Mouse (Mus musculus): Measurements from ENCODE around the gene Chaf1a.
"Not testable (repeated sequence)": the region's sequence is repeated elsewhere in the genome, so short reads cannot be mapped to it uniquely, and the experiment has no call there.

Chaf1a gene

DNA sequence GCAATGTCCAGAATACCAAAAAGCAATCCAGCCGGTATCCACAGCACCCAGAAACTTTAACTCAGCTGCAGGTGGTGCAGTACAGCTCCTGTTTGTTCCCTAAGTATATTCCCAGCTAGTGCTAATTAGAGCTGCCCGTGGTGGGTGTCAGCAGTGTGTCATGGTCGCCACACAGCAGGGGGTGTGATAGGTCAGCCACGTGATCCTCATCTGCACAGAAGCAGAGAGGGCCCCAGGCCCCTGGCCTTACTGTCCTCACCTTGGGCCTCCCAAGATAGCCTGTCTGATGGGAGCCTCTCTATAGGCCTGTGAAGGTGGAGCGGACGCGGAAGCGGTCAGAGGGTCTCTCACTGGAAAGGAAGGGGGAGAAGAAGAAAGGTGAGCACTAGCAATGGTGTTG is 57.9 kb downstream of the Chaf1a start:
- no peak for DNase-seq

DNA sequence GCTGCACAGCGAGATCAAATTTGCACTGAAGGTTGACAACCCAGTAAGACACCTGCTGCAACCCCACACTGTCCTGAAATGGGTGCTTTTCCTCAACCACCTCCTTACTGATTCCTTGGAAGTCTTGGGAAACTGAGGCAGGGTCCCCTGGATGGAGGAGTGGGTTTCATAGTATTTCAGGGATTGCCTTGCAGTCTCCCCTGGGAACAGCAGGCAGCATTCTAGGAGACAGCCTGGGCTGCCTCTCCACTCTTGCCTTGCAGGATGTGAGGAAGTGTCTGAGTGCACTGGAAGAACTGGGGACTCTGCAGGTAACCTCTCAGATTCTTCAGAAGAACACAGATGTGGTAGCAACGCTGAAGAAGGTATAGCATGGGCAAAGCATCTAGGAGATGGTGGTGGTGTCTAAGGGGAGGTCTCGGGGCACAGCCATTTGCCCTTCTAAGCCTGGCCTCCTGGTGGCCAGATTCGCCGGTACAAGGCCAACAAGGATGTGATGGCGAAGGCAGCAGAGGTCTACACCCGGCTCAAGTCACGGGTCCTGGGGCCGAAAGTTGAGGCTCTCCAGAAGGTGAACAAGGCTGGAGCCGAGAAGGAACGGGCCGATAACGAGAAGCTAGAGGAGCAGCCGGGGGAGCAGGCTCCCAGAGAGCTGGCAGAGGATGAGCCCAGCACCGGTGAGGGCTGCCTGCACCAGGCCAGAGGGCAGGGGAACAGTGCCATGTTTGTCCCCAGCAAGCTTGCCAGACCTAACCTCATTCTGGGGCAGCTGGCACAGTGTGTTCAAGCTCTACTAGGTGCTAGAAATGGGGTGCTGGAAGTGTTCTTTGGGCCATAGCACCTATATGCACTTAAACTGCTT is 58.7 kb downstream of the Chaf1a start:
- no peak for DNase-seq

DNA sequence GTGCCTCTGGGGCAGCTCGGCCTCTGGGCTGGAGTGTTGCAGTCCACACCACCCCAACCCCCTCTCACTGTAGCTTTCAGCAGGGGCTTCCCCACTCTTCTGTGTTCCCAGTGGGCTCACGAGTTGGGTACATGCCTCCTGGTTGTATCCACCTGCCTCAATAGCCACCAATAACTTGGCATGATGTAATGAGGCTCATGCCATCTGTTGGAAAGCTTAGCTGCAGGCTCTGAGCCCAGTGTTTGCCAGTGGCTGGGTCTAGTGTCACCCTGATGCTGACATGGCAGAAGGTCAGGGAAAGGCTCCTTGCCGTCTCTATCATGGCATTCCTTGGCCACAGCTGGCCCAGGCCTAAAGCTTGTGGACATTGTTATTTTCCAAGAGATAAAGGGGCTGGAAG is 60.6 kb downstream of the Chaf1a start:
- DNase-seq = no peak

DNA sequence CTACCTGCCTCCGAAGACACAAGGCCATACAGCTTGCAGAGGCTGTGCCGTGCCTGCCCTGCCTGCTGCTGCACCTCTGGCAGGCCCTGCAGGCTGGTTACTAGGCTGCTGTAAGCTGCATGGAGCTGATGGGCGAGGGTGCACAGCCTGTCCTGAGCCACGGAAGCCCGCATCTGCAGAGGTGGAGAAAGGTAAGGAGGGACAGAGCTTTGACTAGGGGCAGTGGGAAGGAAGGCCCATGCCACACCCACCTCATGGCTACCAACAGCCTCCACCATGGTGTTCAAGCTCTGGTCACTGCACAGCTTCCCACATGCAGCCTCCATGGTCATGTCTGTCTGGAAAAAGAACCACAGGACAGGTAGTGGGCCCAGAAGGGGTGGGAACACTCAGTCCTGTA is 61.9 kb downstream of the Chaf1a start:
- DNase-seq = no peak

DNA sequence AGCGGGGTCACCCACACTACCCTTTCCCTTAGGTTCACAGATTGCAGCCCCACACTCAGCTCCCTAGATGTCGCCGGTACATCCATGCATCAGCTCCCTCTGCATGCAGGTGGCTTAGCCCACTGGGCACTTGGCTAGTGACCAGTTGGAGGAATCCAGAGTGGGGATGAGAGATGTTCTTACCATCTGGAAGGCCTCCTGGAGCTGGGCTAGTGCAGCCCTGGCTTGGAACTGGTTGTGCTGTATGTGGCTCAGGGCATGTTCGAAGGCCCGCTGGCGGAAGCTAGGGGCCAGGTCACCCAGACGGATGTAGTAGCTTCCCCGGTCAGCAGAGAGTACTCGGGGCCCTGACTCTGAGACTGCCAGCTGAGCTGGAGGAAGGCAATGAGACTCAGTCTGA is 62.7 kb downstream of the Chaf1a start:
- no peak for DNase-seq

DNA sequence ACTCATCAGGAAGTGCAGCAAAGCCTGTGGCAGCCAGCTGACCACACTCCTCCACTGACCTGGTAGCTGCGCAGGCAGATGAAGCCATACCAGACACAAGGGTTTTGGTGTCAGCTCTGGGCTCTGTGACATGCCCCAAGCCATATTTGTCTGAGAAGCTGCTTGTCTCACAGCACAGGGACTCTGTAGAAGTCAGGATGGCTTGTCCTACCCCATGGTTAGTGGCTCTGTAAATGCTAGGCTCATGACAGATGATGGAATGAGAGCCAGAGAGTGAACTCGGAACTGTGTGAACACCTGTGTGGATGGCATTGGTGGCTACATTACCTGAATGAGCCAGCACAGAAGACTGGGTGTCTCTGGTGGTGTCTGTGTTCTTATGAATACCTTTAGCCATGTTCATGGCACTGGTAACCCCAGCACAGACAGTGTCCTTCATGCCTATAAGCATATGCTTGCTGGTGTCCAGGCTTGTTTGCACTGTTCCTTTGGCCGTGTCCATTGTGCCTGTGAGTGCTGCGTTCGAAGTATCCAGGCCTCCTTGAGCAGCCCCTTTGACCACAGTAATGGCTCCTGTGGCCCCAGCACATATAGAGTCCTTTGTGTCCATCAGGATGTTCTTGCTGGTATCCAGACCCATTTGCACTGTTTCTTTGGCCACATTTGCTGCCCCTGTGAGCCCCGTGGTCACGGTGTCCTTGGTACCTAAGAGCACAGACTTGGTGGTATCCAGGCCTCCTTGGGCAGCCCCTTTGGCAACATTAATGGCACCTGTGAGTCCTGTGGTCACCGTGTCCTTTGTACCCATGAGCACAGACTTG is 63.4 kb downstream of the Chaf1a start:
- no peak for DNase-seq

DNA sequence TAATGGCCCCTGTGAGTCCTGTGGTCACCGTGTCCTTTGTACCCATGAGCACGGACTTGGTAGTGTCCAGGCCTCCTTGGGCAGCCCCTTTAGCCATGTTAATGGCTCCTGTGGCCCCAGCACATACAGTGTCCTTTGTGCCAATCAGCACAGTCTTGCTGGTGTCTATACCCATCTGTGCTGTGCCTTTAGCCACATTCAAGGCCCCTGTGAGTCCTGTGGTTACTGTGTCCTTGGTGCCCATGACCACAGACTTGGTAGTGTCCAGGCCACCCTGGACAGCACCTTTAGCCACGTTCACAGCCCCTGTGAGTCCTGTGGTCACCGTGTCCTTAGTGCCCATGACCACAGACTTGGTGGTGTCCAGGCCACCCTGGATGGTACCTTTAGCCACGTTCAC is 64.6 kb downstream of the Chaf1a start:
- DNase-seq = not testable (repeated sequence)

DNA sequence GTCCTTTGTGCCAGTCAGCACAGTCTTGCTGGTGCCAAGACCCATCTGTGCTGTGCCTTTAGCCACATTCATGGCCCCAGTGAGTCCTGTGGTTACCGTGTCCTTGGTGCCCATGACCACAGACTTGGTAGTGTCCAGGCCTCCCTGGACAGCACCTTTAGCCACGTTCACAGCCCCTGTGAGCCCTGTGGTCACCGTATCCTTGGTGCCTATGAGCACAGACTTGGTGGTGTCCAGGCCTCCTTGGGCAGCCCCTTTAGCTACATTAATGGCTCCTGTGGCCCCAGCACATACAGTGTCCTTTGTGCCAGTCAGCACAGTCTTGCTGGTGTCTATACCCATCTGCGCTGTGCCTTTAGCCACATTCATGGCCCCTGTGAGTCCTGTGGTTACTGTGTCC is 66.2 kb downstream of the Chaf1a start:
- DNase-seq = not testable (repeated sequence)

DNA sequence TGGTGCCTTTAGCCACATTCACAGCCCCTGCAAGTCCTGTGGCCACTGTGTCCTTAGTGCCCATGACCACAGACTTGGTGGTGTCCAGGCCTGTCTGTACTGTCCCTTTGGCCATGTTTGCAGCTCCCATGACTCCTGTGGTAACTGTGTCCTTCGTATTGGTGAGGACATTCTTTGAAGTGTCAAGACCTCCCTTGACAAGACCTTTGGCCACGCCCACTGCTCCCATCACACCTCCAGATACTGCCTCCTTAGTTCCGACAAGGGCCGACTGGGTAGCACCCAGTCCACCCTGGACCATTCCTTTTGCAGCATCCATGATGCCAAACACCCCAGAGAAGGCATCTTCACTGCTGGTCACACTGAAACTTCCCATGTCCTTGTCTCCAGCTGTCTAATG is 66.7 kb downstream of the Chaf1a start:
- DNase-seq = no peak

DNA sequence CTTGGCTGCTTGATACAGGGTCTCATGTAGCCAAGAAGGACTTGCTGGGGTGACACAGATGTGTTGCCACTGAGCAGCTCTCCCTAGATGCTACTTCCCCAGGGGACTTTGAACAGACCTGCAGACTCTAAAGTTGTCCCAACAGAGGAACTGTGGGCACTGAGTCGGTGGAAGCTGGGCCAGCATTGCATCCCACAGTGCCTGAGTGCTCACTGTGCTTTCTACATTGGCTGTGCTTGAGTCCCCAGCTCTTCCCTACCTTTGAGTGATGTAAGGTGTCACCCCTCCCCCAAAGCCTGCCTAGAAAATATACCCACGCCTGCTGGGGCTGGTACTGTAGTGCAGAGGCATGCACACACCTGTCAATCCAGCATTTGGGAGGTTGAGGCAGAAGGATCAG is 67.5 kb downstream of the Chaf1a start:
- DNase-seq = no peak

DNA sequence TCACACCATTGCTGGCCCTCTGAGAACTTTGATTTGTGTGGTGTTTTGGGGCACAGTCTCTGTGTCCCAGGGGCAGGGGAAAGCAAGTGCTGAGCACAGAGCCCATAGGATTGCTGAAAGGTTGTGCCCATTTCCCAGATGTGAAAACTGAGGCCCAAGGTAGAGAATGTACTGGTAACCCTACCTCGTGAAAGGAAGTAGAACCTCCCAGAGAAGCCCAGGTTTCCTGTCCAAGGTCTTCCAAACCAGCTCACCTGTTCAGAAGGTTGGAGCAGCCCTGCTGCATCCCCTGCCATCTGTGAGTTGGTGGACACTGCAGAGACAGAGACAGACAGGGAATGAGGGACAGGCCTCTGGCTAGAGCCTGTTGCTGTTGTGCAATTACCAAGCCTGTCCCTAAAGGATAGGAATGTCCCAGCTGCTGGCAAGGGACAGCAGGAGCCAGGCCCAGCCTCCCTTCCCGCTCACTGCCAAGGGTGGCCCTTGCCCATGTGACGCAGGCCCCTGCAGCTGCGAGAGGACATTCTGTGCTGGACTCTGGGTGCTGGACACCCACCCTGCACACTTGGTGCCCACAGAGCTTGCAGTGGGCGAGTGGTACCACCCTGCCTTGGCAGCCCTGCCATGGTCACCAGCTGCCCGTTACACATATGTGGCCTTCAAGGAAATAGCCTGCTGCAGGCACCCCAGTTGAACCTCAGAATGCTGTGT is 68.2 kb downstream of the Chaf1a start:
- no peak for DNase-seq

DNA sequence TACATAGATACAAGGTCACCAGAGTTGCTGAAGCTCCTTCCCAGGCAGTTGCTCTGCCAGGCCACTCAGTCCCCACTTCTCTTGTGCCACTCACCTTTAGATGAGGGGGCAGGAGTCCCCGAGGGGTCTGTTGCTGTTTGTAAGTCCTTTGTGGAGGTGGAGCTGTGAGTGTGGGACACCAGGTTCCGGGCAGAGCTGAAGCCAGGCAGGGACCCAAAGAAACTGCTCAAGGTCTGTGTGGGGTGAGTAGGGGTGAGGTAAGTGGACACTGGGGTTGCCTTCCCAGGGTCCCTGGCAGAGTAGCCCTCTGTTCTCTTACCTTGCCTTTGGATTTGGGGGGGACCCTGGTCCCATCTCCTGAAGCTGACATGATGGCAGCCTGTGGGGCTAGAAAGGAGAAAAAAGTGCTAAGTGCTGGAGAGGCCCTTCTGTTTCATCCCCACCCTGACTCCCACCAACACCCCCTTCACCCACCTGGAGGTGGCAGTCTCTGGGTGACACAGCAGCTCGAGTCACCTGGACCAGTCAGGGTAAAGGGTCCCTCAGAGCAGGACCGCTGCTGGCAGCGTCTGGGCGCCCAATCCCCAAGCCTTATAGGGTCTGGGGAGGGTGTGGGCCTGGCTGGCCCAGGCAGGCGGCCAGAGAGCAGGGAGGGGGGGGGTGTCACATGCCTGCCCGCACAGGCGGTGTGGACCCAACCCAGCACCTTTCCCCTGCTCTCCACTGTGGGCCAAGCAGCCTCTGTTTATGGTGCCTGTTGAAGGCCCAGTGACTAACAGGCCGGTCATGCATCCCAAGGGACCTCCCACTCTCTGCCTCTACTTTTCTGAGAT is 69.2 kb downstream of the Chaf1a start, which contains the start of gene Plin4:
Gene Plin4 (minus strand): TSS at position 585 of the 833 bp plus-strand sequence.
- DNase-seq = no peak

DNA sequence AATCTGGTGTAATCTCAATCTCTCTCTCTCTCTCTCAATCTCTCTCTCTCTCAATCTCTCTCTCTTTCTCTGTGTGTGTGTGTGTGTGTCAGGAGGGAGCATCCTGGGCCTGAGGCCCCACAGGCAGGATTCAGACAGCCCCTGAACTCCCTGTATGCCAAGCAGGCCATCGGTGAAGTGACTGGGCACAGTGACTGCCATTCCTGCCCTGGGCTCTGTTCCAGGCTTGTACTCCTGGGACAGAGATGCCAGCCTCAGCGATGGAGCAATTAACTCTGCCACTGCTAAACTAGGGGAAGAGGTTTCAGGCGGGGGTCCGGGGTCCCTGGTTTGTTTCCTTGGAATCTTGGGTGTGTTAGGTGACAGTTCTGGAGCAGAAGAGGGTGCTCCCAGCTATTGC is 70.3 kb downstream of the Chaf1a start:
- DNase-seq = no peak

DNA sequence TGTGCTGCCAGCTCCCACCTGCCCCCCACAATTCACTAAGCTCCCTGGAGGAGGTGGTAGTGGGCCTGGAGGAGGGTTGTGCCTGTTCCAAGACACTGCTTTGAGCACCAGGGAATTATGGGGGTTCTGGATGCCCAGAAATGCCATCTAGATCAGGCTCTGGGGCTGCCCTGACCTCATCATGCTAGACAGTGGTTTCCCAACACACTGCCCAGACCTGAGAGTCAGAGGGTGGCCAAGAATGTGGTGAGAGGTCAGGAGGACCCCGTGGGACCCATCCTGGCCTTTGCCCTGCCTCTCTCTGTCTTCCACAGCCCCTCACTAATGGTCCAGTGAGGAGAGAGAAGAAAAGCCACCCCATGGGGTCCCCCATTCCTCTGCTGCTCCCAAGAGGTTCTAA is 70.8 kb downstream of the Chaf1a start:
- no peak for DNase-seq

DNA sequence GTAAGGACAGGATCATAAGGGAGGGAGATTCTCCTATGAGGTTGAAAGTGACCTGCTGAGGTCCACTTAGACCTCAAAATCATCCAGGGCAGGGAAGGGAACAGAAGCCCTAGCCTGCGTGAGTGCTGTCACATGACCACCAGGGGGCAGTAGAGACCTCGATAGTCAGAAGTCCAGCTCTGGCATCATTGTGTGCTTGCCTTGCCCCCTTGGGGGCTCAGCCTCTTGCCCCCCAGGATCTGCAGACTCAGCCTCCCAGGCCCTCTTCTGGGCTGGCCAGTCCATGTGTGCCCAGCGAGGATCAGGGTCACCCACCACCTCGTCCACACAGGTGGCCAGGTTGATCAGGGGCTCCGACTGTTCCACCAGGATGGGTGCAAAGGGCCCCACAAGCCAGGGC is 71.6 kb downstream of the Chaf1a start:
- peak; percentile 67 for DNase-seq

DNA sequence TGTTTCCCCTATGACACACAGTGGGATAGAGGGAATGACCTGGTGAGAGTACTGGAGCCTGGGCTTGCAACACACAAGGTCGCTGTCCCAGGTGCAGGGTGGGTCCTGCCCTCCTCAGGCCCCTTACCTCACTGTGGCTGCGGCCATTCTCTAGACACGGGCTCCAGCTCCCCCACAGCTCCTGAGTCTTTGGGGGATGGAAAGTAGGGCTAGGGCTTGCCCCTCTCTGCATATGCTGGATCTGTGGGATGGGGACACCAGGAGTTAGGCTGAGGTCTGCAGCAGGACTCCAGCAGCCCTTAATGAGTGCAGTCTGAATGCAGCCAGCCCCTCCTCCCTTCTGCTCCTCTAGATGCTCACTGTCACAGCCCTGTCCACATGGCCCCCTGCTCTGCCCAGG is 72.5 kb downstream of the Chaf1a start:
- DNase-seq = no peak

DNA sequence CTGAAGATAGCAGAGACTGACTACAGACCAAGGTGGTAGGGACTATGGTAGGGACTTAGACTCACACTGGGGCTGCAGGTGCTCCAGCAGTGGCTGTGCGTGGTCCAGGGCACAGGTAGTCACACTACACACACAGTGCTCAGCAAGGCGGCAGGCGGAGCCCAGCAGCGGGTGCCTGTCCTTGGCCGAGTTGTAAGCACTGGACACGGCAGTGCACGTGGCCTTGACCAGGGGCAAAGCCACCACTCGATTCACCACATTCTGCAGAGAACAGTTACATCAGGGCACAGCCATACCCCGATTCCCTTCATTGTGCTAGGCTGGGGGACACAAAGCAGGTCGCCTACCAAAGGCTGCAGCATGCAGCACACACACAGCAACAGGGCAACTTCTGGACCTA is 76.0 kb downstream of the Chaf1a start:
- no peak for DNase-seq

DNA sequence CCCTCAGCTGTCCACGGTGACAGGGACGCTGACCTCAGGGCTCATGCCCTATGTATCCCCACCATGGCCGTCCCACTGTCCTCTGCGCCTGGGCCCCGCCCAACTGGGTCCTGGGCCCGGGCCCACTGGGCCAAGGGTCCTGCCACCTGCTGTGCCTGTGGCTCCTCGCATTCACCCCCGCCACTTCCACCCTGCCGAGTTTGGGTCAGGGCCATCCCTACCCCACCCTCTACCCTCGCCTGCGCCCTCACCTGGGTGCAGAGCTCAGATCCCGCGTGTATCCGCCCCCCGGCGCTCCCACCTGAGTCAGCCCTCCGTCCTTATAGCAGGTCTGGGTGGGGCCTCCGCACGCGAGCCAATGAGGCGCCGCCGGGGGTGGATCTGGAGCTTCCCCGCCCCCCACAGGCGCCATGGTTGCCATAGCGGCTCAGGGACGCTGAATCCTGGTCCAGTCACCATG is 77.0 kb downstream of the Chaf1a start, which contains the start of gene Plin5:
Gene Plin5 (minus strand): TSS at position 346 of the 460 bp plus-strand sequence.
- peak; percentile 67 for DNase-seq

DNA sequence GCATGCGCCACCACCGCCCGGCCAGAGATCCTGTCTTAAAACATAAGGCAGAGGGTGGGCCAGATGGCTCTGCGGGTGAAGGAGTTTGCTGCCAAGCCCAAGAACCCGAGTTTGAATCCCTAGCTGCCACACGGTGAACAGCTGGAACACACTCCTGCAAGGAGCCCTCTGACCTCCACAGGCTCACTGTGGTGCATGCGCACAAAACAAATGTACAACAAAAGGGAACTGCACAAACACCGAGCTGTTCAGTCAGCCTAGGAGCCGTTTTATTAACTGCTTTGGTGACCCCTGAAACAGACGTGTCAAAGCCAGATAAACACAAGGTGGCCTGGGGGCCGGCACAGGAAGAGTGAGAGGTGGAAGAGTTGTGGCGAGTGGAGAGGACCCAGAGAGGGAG is 79.2 kb downstream of the Chaf1a start:
- DNase-seq = no peak

DNA sequence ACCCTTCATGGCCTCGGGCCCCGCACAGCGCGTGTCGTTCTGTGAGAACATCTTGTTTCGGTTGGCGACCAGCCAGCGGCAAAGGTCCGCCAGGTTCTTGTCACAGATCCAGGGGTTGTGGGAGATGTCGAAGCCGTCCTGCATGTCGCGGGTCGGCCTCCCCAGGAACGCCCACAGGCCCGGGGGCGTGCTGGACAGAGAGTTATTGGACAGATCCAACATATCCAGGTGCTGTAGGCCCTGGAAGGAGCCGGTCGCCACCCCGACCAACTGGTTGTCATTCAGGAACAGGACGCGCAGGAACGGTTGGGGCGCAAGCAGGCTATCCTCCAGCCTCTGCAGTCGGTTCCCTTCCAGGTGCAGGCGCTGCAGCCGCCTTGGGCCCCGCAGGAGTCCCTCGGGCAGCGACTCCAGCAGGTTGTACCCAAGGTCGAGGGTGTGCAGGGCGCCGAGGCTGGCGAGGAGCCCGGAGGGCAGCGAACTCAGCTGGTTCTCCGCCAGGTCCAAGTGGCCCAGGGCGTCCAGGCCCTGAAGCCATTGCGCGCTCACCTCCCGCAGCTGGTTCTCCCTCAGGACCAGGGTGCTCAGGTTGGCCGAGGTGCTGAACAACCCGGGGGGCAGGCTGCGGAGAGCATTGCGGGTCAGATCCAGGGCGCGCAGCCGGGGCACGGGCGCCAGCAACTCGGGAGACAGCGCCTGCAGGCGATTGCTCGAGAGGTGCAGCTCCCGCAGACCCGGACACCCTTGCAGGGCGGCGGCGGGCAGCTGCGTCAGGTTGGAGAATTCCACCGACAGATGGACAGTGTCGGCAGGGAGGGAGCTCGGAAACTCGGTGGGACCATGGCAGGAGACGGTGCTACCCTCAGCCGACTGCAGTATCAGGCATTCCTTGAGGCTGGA is 80.0 kb downstream of the Chaf1a start:
- no peak for DNase-seq

DNA sequence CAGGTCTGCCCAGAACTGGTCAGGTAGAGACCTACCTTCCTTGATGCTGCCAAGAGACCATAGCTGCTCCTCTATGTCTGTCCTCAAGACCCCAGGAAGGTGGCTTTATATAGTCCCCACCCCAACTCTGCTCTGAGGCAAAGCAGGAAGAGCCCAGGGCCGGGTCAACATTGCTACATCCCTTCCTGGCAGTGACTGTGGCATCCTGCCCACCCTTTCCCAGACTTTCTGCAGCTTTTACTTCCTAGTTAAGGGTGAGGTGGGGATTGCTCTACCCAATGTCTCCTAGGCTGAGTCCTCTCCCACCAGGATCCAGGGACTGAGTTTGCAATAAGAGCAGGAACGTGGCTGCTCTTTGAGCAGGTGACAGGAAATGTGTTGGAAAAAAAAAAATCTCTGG is 81.6 kb downstream of the Chaf1a start, which contains the start of gene Lrg1:
Gene Lrg1 (minus strand): TSS at position 176 of the 400 bp plus-strand sequence.
- DNase-seq = no peak
